Mouse (Mus musculus) embryonic facial prominence, embryonic 11.5 days (tissue): Measurements from ENCODE around the gene Ifnlr1. TPM values are rescaled to one million over a fixed set of nuclear protein-coding genes. Genes with fewer than 3 reads are reported as not detected.
A peak's percentile ranks its signal among the peaks of the same experiment; 100 is the strongest.

Experiments used
- ATAC-seq: fragments of 200-750 bp; cut with Nextera tagmentation; replicated peaks from 2 replicates; pipeline ENCODE4 v1.8.0; 2017; ENCODE audit warnings: low read depth; ENCODE audit not compliant: insufficient number of reproducible peaks, low FRiP score, low TSS enrichment
- DNase-seq: peaks from one replicate; pipeline ENCODE4 v3.0.0-alpha.2; 2015; ENCODE audit warnings: low spot score
- H3K27ac ChIP-seq: fragments of 300-500 bp; sonication (generic); replicated peaks from 2 replicates; pipeline ENCODE4 v1.5.1; 2014; ENCODE audit warnings: mild to moderate bottlenecking, low read depth, low read length, control low read depth
- H3K27me3 ChIP-seq: fragments of 300-500 bp; sonication (generic); 2 replicates; pipeline ENCODE4 v1.6.1; 2014; ENCODE audit warnings: mild to moderate bottlenecking, low read length, moderate library complexity, mixed read lengths; ENCODE audit not compliant: control insufficient read depth, insufficient read depth
- H3K36me3 ChIP-seq: fragments of 300-500 bp; sonication (generic); replicated peaks from 2 replicates; pipeline ENCODE4 v1.6.1; 2014; ENCODE audit warnings: low read depth, mild to moderate bottlenecking, low read length, moderate library complexity, mixed read lengths; ENCODE audit not compliant: control insufficient read depth, insufficient read depth
- H3K4me1 ChIP-seq: fragments of 300-500 bp; sonication (generic); 2 replicates; pipeline ENCODE4 v1.6.1; 2014; ENCODE audit warnings: low read length, mixed read lengths; ENCODE audit not compliant: control insufficient read depth, insufficient read depth
- H3K4me2 ChIP-seq: fragments of 300-500 bp; sonication (generic); 2 replicates; pipeline ENCODE4 v1.6.1; 2014; ENCODE audit warnings: low read depth, mild to moderate bottlenecking, control low read depth, low read length, moderate library complexity
- H3K4me3 ChIP-seq: fragments of 300-500 bp; sonication (generic); 2 replicates; pipeline ENCODE4 v1.5.1; 2014; ENCODE audit warnings: low read depth, low read length, control low read depth
- H3K9ac ChIP-seq: fragments of 300-500 bp; sonication (generic); replicated peaks from 2 replicates; pipeline ENCODE4 v1.6.1; 2014; ENCODE audit warnings: mild to moderate bottlenecking, control low read depth, low read length
- H3K9me3 ChIP-seq: fragments of 300-500 bp; sonication (generic); replicated peaks from 2 replicates; pipeline ENCODE4 v1.6.1; 2016; ENCODE audit warnings: mild to moderate bottlenecking, low read length, inconsistent platforms, mixed read lengths; ENCODE audit not compliant: control insufficient read depth
- WGBS: fragments of 180-500 bp; shearing (Covaris S2); extraction: QIAGEN DNeasy Blood & Tissue Kit; methylation state at CpG from one replicate; pipeline ENCODE4 v1.1.7; 2014; 5-methylcytosine and 5-hydroxymethylcytosine counted together
- polyA plus RNA-seq: library from polyadenylated mRNA; unstranded; fragments of >200 nt; fragmentation: Nextera tagmentation; extraction: Ambion mirVana; gene quantifications from 2 replicates; pipeline ENCODE4 v1.2.1, GENCODE M21; 2014

The Ifnlr1 gene
- polyA plus RNA-seq, 1 experiment from 2014 or later: 0.59 TPM

GRCm38 (mm10) chr4:135690241-135690640 lies 4.2 kb downstream of the Ifnlr1 start:
- Histone ChIP-seq H3K4me3 (no peak overlapping the region), H3K36me3 (no peaks in the 10 kb centered on the region), H3K27me3 (peaks cover 8% of the 10 kb centered on the region), H3K4me1 (no peaks in the 10 kb centered on the region), H3K27ac (no peak overlapping the region), H3K4me2 (no peak overlapping the region), H3K9ac (no peak overlapping the region), H3K9me3 (no peaks in the 10 kb centered on the region)
- no peak for DNase-seq
- 82% methylated on average over 11 of the region's 11 CpGs for WGBS
- ATAC-seq: no peak

GRCm38 (mm10) chr4:135692916-135693315 lies 6.8 kb downstream of the Ifnlr1 start:
- no peak overlapping the region for H3K9ac ChIP-seq
- ATAC-seq: no peak
- 78% methylated on average over 4 of the region's 4 CpGs for WGBS
- no peaks in the 10 kb centered on the region for H3K9me3 ChIP-seq
- H3K4me3 ChIP-seq: no peak overlapping the region
- H3K27ac ChIP-seq: no peak overlapping the region
- no peaks in the 10 kb centered on the region for H3K4me1 ChIP-seq
- DNase-seq: no peak
- no peaks in the 10 kb centered on the region for H3K36me3 ChIP-seq
- peaks cover 2% of the 10 kb centered on the region; the same call in 1 of the 2 replicates for H3K27me3 ChIP-seq
- no peak overlapping the region for H3K4me2 ChIP-seq

- Histone ChIP-seq H3K4me2 (no peak overlapping the region), H3K4me3 (no peak overlapping the region), H3K27me3 (no peaks in the 10 kb centered on the region), H3K9me3 (no peaks in the 10 kb centered on the region), H3K36me3 (no peaks in the 10 kb centered on the region), H3K4me1 (no peaks in the 10 kb centered on the region), H3K9ac (no peak overlapping the region), H3K27ac (no peak overlapping the region)
- 81% methylated on average over 7 of the region's 7 CpGs for WGBS
- no peak for ATAC-seq
- DNase-seq: no peak
Measured at GRCm38 (mm10) chr4:135698498-135698897, 12.4 kb downstream of the Ifnlr1 start.

- Histone ChIP-seq H3K9me3 (no peaks in the 10 kb centered on the region), H3K27ac (no peak overlapping the region), H3K9ac (no peak overlapping the region), H3K4me1 (no peaks in the 10 kb centered on the region), H3K4me2 (no peak overlapping the region), H3K27me3 (no peaks in the 10 kb centered on the region), H3K36me3 (no peaks in the 10 kb centered on the region), H3K4me3 (no peak overlapping the region)
- ATAC-seq (no peak), DNase-seq (no peak)
- WGBS: 72% methylated on average over 13 of the region's 13 CpGs
Measured at GRCm38 (mm10) chr4:135703497-135703896, 17.4 kb downstream of the Ifnlr1 start.

- Histone ChIP-seq H3K4me2 (no peak overlapping the region), H3K9ac (no peak overlapping the region), H3K4me1 (no peaks in the 10 kb centered on the region), H3K27ac (no peak overlapping the region), H3K27me3 (no peaks in the 10 kb centered on the region), H3K36me3 (no peaks in the 10 kb centered on the region), H3K9me3 (no peaks in the 10 kb centered on the region), H3K4me3 (no peak overlapping the region)
- 58% methylated on average over 6 of the region's 6 CpGs for WGBS
- no peak for ATAC-seq
- DNase-seq: no peak
Measured at GRCm38 (mm10) chr4:135704016-135704415, 17.9 kb downstream of the Ifnlr1 start.

- H3K4me2 ChIP-seq: no peak overlapping the region
- H3K4me1 ChIP-seq: no peaks in the 10 kb centered on the region
- H3K27ac ChIP-seq: no peak overlapping the region
- H3K9me3 ChIP-seq: no peaks in the 10 kb centered on the region
- H3K4me3 ChIP-seq: no peak overlapping the region
- no peaks in the 10 kb centered on the region for H3K36me3 ChIP-seq
- WGBS: 91% methylated on average over 6 of the region's 6 CpGs
- no peak for DNase-seq
- no peak overlapping the region for H3K9ac ChIP-seq
- no peak for ATAC-seq
- H3K27me3 ChIP-seq: no peaks in the 10 kb centered on the region
Measured at GRCm38 (mm10) chr4:135706045-135706444, 20.0 kb downstream of the Ifnlr1 start.

GRCm38 (mm10) chr4:135709072-135709564 lies 23.0 kb downstream of the Ifnlr1 start:
- no peaks in the 10 kb centered on the region for H3K9me3 ChIP-seq
- no peak overlapping the region for H3K27ac ChIP-seq
- H3K36me3 ChIP-seq: no peaks in the 10 kb centered on the region
- WGBS: 7% methylated on average over 8 of the region's 8 CpGs
- H3K4me2 ChIP-seq: no peak overlapping the region; the same call in 1 of the 2 replicates
- H3K9ac ChIP-seq: no peak overlapping the region
- peak; percentile 64 for ATAC-seq
- H3K4me3 ChIP-seq: no peak overlapping the region
- H3K4me1 ChIP-seq: no peaks in the 10 kb centered on the region
- H3K27me3 ChIP-seq: no peaks in the 10 kb centered on the region
- DNase-seq: peak; percentile 78

GRCm38 (mm10) chr4:135709621-135710020 lies 23.5 kb downstream of the Ifnlr1 start:
- Histone ChIP-seq H3K9me3 (no peaks in the 10 kb centered on the region), H3K36me3 (no peaks in the 10 kb centered on the region), H3K27me3 (no peaks in the 10 kb centered on the region), H3K27ac (no peak overlapping the region), H3K9ac (no peak overlapping the region), H3K4me1 (no peaks in the 10 kb centered on the region), H3K4me3 (no peak overlapping the region), H3K4me2 (no peak overlapping the region)
- ATAC-seq: no peak
- no peak for DNase-seq
- 76% methylated on average over 11 of the region's 11 CpGs for WGBS
